Mouse (Mus musculus): ENCODE measurements at regions not wholly inside any gene's neighbourhood (a gene's known extent, or its start where the extent isn't known, plus 50 kb on each side); places are given as distances from the start of the nearest gene placed in this dataset.

- TF ChIP-seq CTCF (IDR thresholded peaks at IDR 0.05; ENCODE audit: low read depth, low read length) (no peak), POLR2A (IDR thresholded peaks at IDR 0.05; ENCODE audit: insufficient read depth, low read length) (no peak), EP300 (IDR thresholded peaks at IDR 0.05; ENCODE audit: insufficient read depth, low read depth, low read length) (no peak)
Observed at GRCm38 (mm10) chr1:13752479-13752878, 2338.6 kb downstream of the A830018L16Rik start.

Measured in ES-Bruce4 (cell line).